Mouse (Mus musculus) cerebellum, adult 2 months (tissue): ENCODE measurements at regions not wholly inside any gene's neighbourhood (a gene's known extent, or its start where the extent isn't known, plus 50 kb on each side); places are given as distances from the start of the nearest gene placed in this dataset.

ENCODE experiments used
- CTCF ChIP-seq: fragments of 200-500 bp; IDR thresholded peaks from 2 replicates; pipeline ENCODE4 v1.5.1; 2011; ENCODE audit warnings: low read depth, mild to moderate bottlenecking, control low read depth, low read length, moderate library complexity, borderline replicate concordance; ENCODE audit not compliant: insufficient read depth
- POLR2A ChIP-seq: fragments of 200-500 bp; IDR thresholded peaks from 2 replicates; pipeline ENCODE4 v1.6.1; 2011; ENCODE audit warnings: low read length, control low read depth, borderline replicate concordance; ENCODE audit not compliant: insufficient read depth

DNA sequence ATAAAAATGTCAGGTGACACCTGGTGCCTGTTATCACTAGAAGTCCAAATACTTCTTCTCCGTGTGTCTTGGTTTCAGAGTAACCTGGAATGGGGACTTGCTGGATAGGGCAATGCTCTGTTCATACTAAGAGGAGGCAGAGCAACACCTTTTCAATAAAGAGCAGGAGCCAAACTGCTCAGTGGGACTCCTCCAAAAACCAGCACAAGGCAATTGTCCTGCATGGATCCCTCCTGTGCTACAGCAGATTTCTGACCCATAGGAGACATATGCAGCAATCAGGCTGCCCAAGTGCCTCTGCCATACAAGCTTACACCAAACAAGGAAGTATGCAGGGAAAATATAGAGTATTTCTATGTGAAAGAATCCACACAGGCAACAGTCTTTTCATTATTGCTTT lies 1178.7 kb downstream of the Ntrk3 start:
- TF ChIP-seq CTCF, result no peak
- no peak for TF ChIP-seq POLR2A
